Mouse (Mus musculus): Measurements from ENCODE around the gene D6Ertd527e.

GRCm38 (mm10) chr6:87072759-87073158, 31.8 kb upstream of the D6Ertd527e start:
- TF ChIP-seq CTCF (IDR thresholded peaks at IDR 0.05; ENCODE audit: low read depth) (no peak), EP300 (IDR thresholded peaks at IDR 0.05; ENCODE audit: low read depth) (no peak)
